Mouse (Mus musculus) liver, embryonic 14.5 days (tissue): ENCODE measurements around the gene Fam166a.
A peak's percentile ranks its signal among the peaks of the same experiment; 100 is the strongest.

Source experiments
- CTCF ChIP-seq: IDR thresholded peaks from 2 replicates; pipeline ENCODE4 v1.5.1; 2016; ENCODE audit warnings: antibody characterized with exemption, low read depth, control low read depth
- EP300 ChIP-seq: IDR thresholded peaks from 2 replicates; pipeline ENCODE4 v1.6.1; 2016; ENCODE audit warnings: antibody characterized with exemption, low read depth

GRCm38 (mm10) chr2:25252331-25252730, 33.8 kb downstream of the Fam166a start:
- peak; percentile 71 for TF ChIP-seq CTCF
- no peak for TF ChIP-seq EP300
